ENCODE assay signal across 25 mouse cellular contexts in the genomic region with DNA sequence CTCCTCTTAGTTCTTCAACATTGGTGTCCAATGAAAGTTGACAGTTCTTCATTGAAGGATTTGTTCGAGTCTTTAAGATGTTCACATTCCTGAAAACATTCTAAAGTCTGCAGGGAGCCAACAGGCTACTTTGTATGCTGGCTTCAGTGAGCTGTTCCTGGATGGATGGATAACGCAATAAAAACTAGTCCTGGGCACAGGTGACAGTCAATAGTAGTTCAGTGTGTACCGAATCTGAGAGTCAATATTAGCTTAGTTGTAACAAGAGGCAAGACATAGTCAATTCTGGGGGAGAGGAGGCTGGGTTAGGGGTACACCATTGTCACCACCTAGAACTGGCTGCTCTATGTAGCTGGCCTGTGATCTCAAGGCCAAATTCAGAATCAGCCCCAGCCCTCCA. TPM values are rescaled to one million over a fixed set of nuclear protein-coding genes. Genes with fewer than 3 reads are reported as not detected.
DNase-seq lines count a peak whose midpoint lies in the region; ATAC-seq and TF ChIP-seq lines count a peak whose summit lies in the region.
"Had no signal": no experiment of that assay in that cellular context is flagged by ENCODE, and none has a peak within 500 bp of the region (broad histone marks: within the 10 kb centered on the region; RNA-seq: fewer than 3 reads in every experiment).

No protein-coding gene starts in this region.

- TF ChIP-seq CTCF in liver, adult 2 months (IDR thresholded peaks at IDR 0.05; ENCODE audit: low read depth, low read length): no peak
- no peak for TF ChIP-seq CTCF in liver, postnatal 0 days (IDR thresholded peaks at IDR 0.05; ENCODE audit: low read depth)

- TF ChIP-seq EP300 in liver, postnatal 0 days (IDR thresholded peaks at IDR 0.05; ENCODE audit: low read depth): no peak

- ATAC-seq in liver, embryonic 11.5 days (replicated peaks; ENCODE audit: low FRiP score): no peak
- peak; percentile 66; the same call in 1 of the 2 replicates for ATAC-seq in liver, postnatal 0 days
- ATAC-seq in liver, embryonic 12.5 days: no peak
- ATAC-seq: activated CD4-positive, CD25-positive, alpha-beta regulatory T cell, adult 4 months; CD4-positive, CD25-positive, alpha-beta regulatory T cell, adult 4 months; Patski had no signal

- H3K4me2 ChIP-seq in liver, embryonic 11.5 days: no peak overlapping the region
- H3K4me2 ChIP-seq in liver, postnatal 0 days (ENCODE audit: low read depth, low read length): no peak overlapping the region
- H3K4me2 ChIP-seq in liver, embryonic 12.5 days: no peak overlapping the region

- WGBS in heart, embryonic 10.5 days: 78% methylated on average over 3 of the region's 3 CpGs
- WGBS in liver, adult 2 months: 23% methylated on average over 3 of the region's 3 CpGs
- WGBS in liver, embryonic 11.5 days: 57% methylated on average over 3 of the region's 3 CpGs
- 60% methylated on average over 3 of the region's 3 CpGs for WGBS in liver, postnatal 0 days (ENCODE audit: insufficient replicate concordance)
- 56% methylated on average over 3 of the region's 3 CpGs for WGBS in liver, embryonic 12.5 days (ENCODE audit: insufficient replicate concordance)

- H3K4me1 ChIP-seq in heart, embryonic 10.5 days: no peaks in the 10 kb centered on the region
- H3K4me1 ChIP-seq in liver, adult 2 months (ENCODE audit: control insufficient read depth, insufficient read depth, low read length): peaks cover 9% of the 10 kb centered on the region
- H3K4me1 ChIP-seq in liver, embryonic 11.5 days (replicated peaks; ENCODE audit: control insufficient read depth, insufficient read depth, low read length): no peaks in the 10 kb centered on the region
- peaks cover 5% of the 10 kb centered on the region for H3K4me1 ChIP-seq in liver, postnatal 0 days (ENCODE audit: insufficient read depth)
- no peaks in the 10 kb centered on the region for H3K4me1 ChIP-seq in liver, embryonic 12.5 days

- no peak overlapping the region for H3K9ac ChIP-seq in liver, adult 2 months (ENCODE audit: low read depth, low read length)
- no peak overlapping the region for H3K9ac ChIP-seq in liver, embryonic 11.5 days (ENCODE audit: low read depth, low read length)
- H3K9ac ChIP-seq in liver, postnatal 0 days (replicated peaks): no peak overlapping the region
- no peak overlapping the region for H3K9ac ChIP-seq in liver, embryonic 12.5 days

- no peaks in the 10 kb centered on the region for H3K79me2 ChIP-seq in liver, adult 2 months (ENCODE audit: control insufficient read depth, insufficient read depth, low read length)

- no peaks in the 10 kb centered on the region for H3K36me3 ChIP-seq in heart, embryonic 10.5 days
- H3K36me3 ChIP-seq in liver, adult 2 months (ENCODE audit: control insufficient read depth, insufficient read depth, low read length): no peaks in the 10 kb centered on the region
- H3K36me3 ChIP-seq in liver, embryonic 11.5 days (ENCODE audit: control insufficient read depth, insufficient read depth, low read length): no peaks in the 10 kb centered on the region
- H3K36me3 ChIP-seq in liver, postnatal 0 days (replicated peaks; ENCODE audit: insufficient read depth, low read length): no peaks in the 10 kb centered on the region
- no peaks in the 10 kb centered on the region for H3K36me3 ChIP-seq in liver, embryonic 12.5 days
- H3K36me3 ChIP-seq: G1E had no signal

- H3K4me3 ChIP-seq in heart, embryonic 10.5 days: no peak overlapping the region
- H3K4me3 ChIP-seq in liver, adult 2 months (ENCODE audit: insufficient read depth, low read depth, low read length): no peak overlapping the region
- no peak overlapping the region for H3K4me3 ChIP-seq in liver, embryonic 11.5 days (ENCODE audit: low read depth, low read length)
- no peak overlapping the region for H3K4me3 ChIP-seq in liver, postnatal 0 days (ENCODE audit: low read depth, low read length)
- no peak overlapping the region for H3K4me3 ChIP-seq in liver, embryonic 12.5 days

- intact Hi-C loops in heart, postnatal 36 days (cut with DNase I): loop anchor here (2.0 kb wide), 1 partner anchor 20 kb away; no protein-coding TSS in a partner anchor

- TF ChIP-seq POLR2A in liver, adult 2 months (IDR thresholded peaks at IDR 0.05; ENCODE audit: extremely low read depth, insufficient read depth, low read length): no peak

- H3K27me3 ChIP-seq in heart, embryonic 10.5 days (ENCODE audit: insufficient read depth, poor library complexity, severe bottlenecking): no peaks in the 10 kb centered on the region
- no peaks in the 10 kb centered on the region for H3K27me3 ChIP-seq in liver, adult 2 months (ENCODE audit: control insufficient read depth, insufficient read depth, low read length)
- no peaks in the 10 kb centered on the region for H3K27me3 ChIP-seq in liver, embryonic 11.5 days (replicated peaks; ENCODE audit: control insufficient read depth, insufficient read depth, low read length)
- no peaks in the 10 kb centered on the region for H3K27me3 ChIP-seq in liver, postnatal 0 days (ENCODE audit: insufficient read depth, low read length)
- H3K27me3 ChIP-seq in liver, embryonic 12.5 days (replicated peaks): no peaks in the 10 kb centered on the region
- H3K27me3 ChIP-seq: CH12.LX, Patski had no signal

- no peaks in the 10 kb centered on the region for H3K9me3 ChIP-seq in heart, embryonic 10.5 days
- H3K9me3 ChIP-seq in liver, embryonic 11.5 days (ENCODE audit: control insufficient read depth, low read length): no peaks in the 10 kb centered on the region
- no peaks in the 10 kb centered on the region for H3K9me3 ChIP-seq in liver, postnatal 0 days (ENCODE audit: low read length)
- H3K9me3 ChIP-seq in liver, embryonic 12.5 days (replicated peaks): no peaks in the 10 kb centered on the region
- H3K9me3 ChIP-seq: G1E had no signal

- peak; percentile 39 for DNase-seq in heart, adult 11 months
- DNase-seq in heart, postnatal 36 days: no peak
- peak; percentile 10 for DNase-seq in heart, embryonic 10.5 days (ENCODE audit: low spot score)
- DNase-seq in heart, postnatal 4 days: no peak
- DNase-seq in liver, adult 2 months (ENCODE audit: extremely low read depth, low read depth, low spot score): peak; percentile 77
- DNase-seq in liver, embryonic 11.5 days (ENCODE audit: low spot score): no peak
- no peak for DNase-seq in liver, postnatal 0 days
- DNase-seq: adrenal gland, adult 2 months; adrenal gland, adult 8-10 months; adrenal gland, postnatal 10 days; adrenal gland, postnatal 14 days; adrenal gland, postnatal 25 days; adrenal gland, postnatal 36 days; B cell, adult 2 months; cerebellum, adult 11 months; cerebellum, adult 11-12 months had no signal

- no peak overlapping the region for H3K27ac ChIP-seq in heart, embryonic 10.5 days
- H3K27ac ChIP-seq in liver, adult 2 months (replicated peaks; ENCODE audit: insufficient read depth, low read depth, low read length): no peak overlapping the region
- no peak overlapping the region for H3K27ac ChIP-seq in liver, embryonic 11.5 days (ENCODE audit: low read depth, low read length)
- no peak overlapping the region for H3K27ac ChIP-seq in liver, postnatal 0 days (ENCODE audit: low read depth)
- no peak overlapping the region for H3K27ac ChIP-seq in liver, embryonic 12.5 days

RNA-seq across cellular contexts. Expression of gene Lipc, which starts 17.2 kb away (rescaled TPM):
- not detected for total RNA-seq in heart, postnatal 36 days (2021)
- polyA plus RNA-seq in heart, embryonic 10.5 days (2016; fragmentation: Nextera tagmentation; extraction: Ambion mirVana): 0.11 and 1.9 TPM in 2 replicates
- under 1 TPM in 1 of 2 experiments, not detected in 1; 0.41 TPM for total RNA-seq in heart, postnatal 4 days (2021)
- 232 and 384 TPM in 2 replicates for total RNA-seq in liver, adult 2 months (2014; rRNA removed)
- polyA plus RNA-seq in liver, adult 2 months (2012; rRNA removed): 204 and 210 TPM in 2 replicates
- 15.0 and 16.7 TPM in 2 replicates for polyA plus RNA-seq in liver, embryonic 11.5 days (2014; fragmentation: Nextera tagmentation; extraction: Ambion mirVana)
- polyA plus RNA-seq in liver, postnatal 0 days (2015; fragmentation: Nextera tagmentation; extraction: Ambion mirVana): 104 and 108 TPM in 2 replicates
- 15.4 and 17.5 TPM in 2 replicates for polyA plus RNA-seq in liver, embryonic 12.5 days (2016; fragmentation: Nextera tagmentation; extraction: Ambion mirVana)
- total RNA-seq: adrenal gland, adult 18-20 months; adrenal gland, postnatal 25 days; MEL had no signal
- polyA plus RNA-seq: C2C12; CD4-positive, CD25-positive, alpha-beta regulatory T cell, adult 4 months; G1E had no signal

Comparison
In these comparisons a context has a peak if more than half of its experiments do, and no peak if none do; other contexts are left out.
1. DNase-seq: peak in heart, adult 11 months (single experiment), heart, embryonic 10.5 days (single experiment) and liver, adult 2 months (single experiment); none in heart, postnatal 36 days (0 of 2), heart, postnatal 4 days (single experiment), liver, embryonic 11.5 days (single experiment) and liver, postnatal 0 days (single experiment).